ENCODE assay signal across 18 mouse cellular contexts in the genomic region with DNA sequence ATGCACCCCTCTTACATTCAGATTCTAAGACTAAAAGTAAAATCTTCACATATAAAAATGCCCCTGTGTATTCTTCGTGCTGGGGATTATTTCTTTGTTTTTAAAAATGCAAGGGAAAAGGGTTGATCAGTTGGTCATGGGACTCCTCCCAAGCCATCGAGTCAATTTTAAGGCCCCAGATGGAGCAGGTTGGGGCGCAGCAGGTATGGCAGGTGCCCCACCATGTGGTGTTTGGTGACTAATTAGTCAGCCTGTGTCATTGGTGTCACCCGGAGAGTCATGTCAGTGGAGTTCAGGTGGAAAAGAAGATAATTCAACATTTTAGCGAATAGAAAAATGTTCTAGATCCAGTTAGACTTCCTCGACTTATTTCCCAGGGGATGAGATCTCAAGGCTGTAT. TPM values are rescaled to one million over a fixed set of nuclear protein-coding genes. Genes with fewer than 3 reads are reported as not detected.
DNase-seq lines count a peak whose midpoint lies in the region; ATAC-seq lines count a peak whose summit lies in the region.
"Had no signal": no experiment of that assay in that cellular context is flagged by ENCODE, and none has a peak within 500 bp of the region (broad histone marks: within the 10 kb centered on the region; RNA-seq: fewer than 3 reads in every experiment).

No protein-coding gene starts in this region.

- ATAC-seq in monocyte, adult 5-6 weeks (replicated peaks; ENCODE audit: insufficient number of reproducible peaks, low FRiP score, low TSS enrichment, poor library complexity, severe bottlenecking) = no peak
- ATAC-seq: forebrain, embryonic 14.5 days; hindbrain, postnatal 0 days; inflammation-experienced regulatory T-cells, adult 6 months; intestine, embryonic 16.5 days; Patski had no signal

- DNase-seq in cerebellum, adult 11 months = peak; percentile 22
- no peak for DNase-seq in cerebellum, postnatal 4 days (ENCODE audit: low spot score in 2 of 2)
- DNase-seq in brain, adult 2 months (ENCODE audit: low read depth, low spot score) = peak; percentile 30
- peak; percentile 26 for DNase-seq in cerebellum, adult 9-10 months
- DNase-seq in cerebellum, postnatal 25 days = peak; percentile 50 to 60
- DNase-seq in kidney, adult 8-10 months = no peak
- DNase-seq in spleen, postnatal 10 days (ENCODE audit: low spot score in 2 of 2) = no peak
- DNase-seq: adrenal gland, postnatal 10 days; adrenal gland, postnatal 36 days; gastrocnemius, postnatal 25 days; kidney, adult 18-20 months had no signal

RNA-seq across cellular contexts. Expression of a gene that starts 41.4 kb away (rescaled TPM):
- total RNA-seq in monocyte, adult 5-6 weeks (2017) = not detected in 3 replicates
- total RNA-seq: CH12.LX had no signal

Comparison
In these comparisons a context has a peak if more than half of its experiments do, and no peak if none do; other contexts are left out.
1. DNase-seq: peak in cerebellum, adult 11 months (single experiment), brain, adult 2 months (single experiment), cerebellum, adult 9-10 months (single experiment) and cerebellum, postnatal 25 days (2 of 2); none in cerebellum, postnatal 4 days (0 of 2), kidney, adult 8-10 months (0 of 2) and spleen, postnatal 10 days (0 of 2).